Mouse (Mus musculus) WW6 (cell line): ENCODE measurements around the gene Igsf3.
A peak's percentile ranks its signal among the peaks of the same experiment; 100 is the strongest.

Experiments used
- DNase-seq: peaks from one replicate; pipeline ENCODE4 v3.0.0-alpha.2; 2013; ENCODE audit warnings: low read depth, low spot score

Gene Igsf3

DNA sequence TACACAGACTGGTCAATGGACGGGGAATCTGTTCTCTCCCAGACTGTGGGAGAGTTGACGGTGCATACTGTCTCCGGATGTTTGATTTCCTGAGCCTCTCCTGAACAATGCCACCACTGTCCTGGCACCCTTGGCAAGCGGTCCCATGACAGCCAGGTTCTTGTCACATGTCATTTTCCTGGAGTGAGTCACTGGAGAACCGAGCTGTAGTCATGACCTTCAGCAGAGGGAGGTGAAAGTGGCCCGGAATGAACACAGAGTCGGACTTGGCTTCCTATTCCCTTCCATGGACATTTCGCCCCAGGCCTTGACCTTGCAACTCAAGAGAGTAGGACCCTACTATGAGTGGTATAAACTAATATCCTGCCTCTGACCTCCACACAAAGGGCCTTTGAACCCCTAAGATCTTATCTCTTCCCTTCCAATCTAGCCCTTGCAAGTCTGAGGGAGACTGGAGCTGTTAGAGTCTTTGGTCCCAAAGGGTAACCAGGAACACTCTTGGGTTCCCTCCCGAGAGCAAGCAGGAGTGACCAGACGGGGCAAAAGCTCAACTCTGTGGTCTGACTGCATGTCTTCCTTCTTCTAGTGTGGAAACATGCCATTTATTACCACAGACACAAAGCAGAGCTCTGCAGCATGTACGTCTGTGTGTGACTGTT, 123.6 kb downstream of the Igsf3 start:
- DNase-seq, result no peak

DNA sequence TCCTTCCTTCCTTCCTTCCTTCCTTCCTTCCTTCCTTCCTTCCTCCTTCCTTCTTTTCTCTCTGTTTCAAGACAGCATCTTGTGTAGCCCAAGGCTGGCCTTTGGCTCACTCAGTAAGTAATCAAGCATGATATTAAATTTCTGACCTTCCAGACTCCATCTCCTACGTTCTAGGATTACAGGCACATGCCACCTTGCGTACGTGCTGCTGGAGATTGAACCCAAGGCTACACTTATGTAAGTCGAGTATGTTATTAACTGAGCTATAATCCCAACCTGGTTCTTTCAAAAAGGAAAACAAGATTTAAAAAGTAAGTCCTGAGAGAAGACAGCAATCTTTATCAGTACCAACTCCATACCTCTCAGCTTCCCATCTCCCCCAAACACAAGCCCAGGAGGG, 124.7 kb downstream of the Igsf3 start:
- DNase-seq, result no peak

DNA sequence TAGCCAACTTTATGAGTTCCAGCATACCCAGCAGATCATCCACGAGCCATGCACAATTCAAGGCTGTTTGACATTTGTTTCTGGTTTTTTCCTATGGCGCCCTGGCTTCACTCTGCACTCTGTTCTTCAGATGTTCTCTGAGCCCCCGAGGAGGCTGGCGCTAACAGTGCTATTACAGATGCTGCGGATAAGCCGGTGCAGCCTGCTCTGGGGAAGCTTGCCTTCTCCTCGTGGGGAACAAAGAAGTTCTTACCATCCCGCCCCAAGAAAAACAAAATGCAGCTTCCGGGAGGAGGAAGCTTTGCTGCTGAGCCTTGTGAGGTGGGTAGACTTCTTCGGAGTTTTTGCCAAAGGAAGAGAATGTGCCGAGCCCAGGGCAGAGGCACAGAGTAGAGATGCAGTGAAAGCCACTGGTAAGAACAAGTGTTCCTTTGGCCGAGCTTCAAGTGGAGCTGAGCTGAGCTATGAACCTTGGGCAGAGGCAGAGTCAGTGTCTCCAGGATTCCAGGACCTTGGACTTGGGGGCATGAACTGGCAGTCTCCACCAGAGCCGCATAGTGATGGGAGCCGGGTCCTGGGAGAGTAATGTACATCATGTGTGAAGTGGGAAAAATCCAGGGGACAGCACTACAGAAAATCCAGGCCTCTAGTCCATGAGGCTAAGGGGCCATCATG, 125.3 kb downstream of the Igsf3 start:
- DNase-seq, result no peak

DNA sequence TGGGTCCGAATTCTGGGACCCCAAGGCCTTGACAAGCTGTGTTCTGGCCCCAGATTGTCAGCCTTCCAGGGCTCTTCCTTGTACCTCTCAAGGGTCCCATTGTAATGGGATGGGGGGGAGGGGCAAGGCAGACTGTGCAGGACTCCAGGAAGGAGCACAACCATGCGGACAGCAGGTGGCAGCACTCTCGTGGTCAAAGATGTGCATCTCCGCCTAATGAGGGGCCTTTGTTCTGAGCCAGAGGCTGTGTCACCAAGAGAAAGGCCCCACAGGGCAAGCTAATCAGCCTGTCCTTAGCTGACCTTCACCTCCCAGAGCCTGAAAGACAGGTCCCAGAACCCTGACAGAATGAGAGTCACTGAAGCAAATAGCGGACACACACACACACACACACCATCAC, 129.3 kb downstream of the Igsf3 start:
- peak; percentile 70 for DNase-seq

DNA sequence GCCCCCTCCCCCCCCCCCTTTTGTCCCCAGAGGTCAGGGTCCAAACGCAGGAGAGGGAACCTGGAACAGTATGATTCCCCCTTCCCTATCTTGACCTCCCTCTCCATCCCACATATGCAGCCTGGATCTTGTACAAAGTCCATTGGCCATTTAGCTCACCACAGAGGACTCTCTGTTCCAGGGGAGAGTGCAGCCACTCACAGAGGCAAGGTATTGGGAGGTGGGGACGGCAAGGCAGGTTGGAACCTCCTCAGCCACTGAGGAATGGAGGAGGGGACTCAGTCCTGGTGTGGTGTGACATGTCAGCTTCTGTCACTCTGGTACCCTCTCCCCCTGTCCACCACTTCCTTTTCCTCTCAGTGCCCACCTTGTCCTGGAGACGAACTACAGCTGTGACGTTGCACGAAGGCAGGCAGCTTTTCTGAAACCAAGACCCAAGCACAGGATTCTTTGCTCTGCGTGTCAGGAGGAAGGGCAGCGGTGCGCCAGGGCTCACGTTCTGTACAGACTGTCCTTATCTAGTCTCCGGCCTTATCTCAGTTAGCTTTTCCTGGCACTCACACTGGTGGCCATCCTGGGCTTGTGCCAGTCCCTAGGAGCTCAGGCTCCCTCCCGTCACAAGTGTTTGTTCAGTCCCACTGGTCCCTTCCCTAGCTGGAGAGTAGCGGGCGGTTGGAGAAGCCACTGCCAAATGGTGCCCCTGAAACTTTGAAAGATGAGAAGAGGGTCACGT, 130.3 kb downstream of the Igsf3 start:
- no peak for DNase-seq

DNA sequence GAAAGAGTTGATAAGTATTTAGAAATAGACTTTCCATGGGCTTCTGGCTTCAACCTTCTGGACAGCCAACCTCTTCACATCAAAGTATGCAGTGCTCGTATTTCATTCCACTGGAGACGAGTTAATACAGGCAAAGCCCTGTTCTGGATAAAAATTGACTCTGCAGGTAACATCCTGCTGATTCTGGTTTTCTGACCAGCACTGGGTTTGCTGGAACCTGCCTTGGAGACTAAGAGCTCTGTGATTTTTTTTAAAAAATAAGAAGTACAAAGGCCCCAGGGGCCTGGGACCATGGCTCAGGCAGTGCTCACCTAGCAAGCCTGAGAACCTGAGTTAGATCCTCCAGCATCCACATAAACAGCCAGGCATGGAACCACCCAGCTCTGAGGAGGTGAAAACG, 130.9 kb downstream of the Igsf3 start:
- no peak for DNase-seq

DNA sequence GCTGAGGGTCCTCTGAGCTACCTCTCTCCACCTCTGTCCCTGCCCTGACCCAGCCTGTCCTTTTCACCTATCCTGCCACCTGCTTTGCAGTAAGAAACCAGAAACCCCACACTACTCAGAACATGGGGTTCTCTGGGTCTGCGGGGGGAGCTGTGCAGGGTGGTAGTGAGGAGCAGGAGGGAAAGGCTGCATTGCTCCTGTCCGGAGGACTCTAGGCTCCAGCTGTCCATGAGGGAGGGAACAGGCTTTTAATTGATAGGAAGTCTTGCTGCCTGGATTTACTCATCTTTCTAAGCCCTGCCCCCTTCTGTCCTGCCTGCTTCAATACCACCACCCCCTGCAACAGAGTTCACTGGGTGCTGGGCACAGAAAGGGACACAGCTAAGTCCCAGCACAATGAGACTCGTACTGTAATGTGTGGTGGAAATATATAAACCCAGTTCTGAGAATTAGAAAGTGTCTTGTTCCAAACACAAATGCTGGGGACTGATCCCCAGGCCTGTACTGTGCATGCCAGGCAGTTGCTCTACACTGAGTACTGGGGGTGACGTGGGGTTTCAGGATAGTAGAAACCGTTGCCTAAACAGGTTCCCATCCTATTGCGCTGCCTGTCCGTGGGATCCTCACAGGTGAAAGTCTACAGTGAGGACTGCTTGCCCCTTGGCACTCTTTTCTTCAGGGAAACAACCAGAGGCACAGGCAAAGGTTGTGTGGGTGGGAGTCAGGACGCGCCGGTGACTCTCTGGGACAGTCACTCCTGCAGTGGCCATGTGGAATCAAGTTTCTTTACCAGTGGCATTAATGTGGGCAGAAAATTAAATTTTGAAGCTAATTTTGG, 133.0 kb downstream of the Igsf3 start:
- no peak for DNase-seq

DNA sequence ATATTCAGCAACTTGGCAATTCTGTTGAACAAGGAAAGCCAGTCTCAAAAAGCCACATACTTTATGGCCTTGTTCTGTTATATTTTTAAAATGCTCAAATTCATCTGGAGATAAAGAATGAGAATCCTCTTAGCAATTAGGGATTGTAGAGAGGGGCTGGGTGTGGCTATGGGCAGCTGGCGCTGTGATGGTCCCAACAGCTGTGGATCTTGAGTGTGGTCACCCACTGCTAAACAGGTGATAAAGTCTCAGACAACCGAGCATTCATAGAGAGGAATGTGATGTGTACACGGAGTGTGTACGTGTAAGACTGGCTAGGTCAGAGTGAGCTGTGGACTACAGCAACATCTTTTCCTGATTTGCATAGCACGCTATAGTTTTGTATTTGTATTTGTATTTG, 133.7 kb downstream of the Igsf3 start:
- no peak for DNase-seq
